Mouse (Mus musculus) pancreas, adult 10 weeks (tissue): ENCODE data around the gene Prr9. TPM values are rescaled to one million over a fixed set of nuclear protein-coding genes. Genes with fewer than 3 reads are reported as not detected.

ENCODE experiments used
- polyA plus RNA-seq: library from polyadenylated mRNA; stranded (reverse); fragments of 350-450 nt; fragmentation: Illumina TruSeq; extraction: RNeasy Lipid Tissue Mini Kit (QIAGEN cat#74804); gene quantifications from one replicate; pipeline ENCODE4 v1.2.3, GENCODE M21; 2015; ENCODE audit warnings: low read depth, low replicate concordance; ENCODE audit not compliant: insufficient read depth

Prr9 gene
- polyA plus RNA-seq, result not detected

GRCm38 (mm10) chr3:92123847-92124246 lies at the start of gene Prr9:
Gene Prr9 (minus strand): TSS chr3:92123947.

GRCm38 (mm10) chr3:92142644-92143043 lies 18.9 kb upstream of the Prr9 start, which contains the start of gene Lelp1:
Gene Lelp1 (minus strand): TSS chr3:92142744.

GRCm38 (mm10) chr3:92083042-92083441 lies 40.7 kb downstream of the Prr9 start, which contains the start of gene Lor:
Gene Lor (minus strand): TSS chr3:92083142.

Other genes starting within 250 kb of the Prr9 start
- not detected for gene Pglyrp3, start 109.4 kb downstream of the Prr9 start, polyA plus RNA-seq
- not detected for gene Lor, start 40.8 kb downstream of the Prr9 start, polyA plus RNA-seq
- gene Lelp1, start 18.8 kb upstream of the Prr9 start, polyA plus RNA-seq, result not detected
- gene Sprr2a1, start 91.9 kb upstream of the Prr9 start, polyA plus RNA-seq, result not detected
- not detected for gene Sprr2a2, start 92.0 kb upstream of the Prr9 start, polyA plus RNA-seq
- not detected for gene Sprr2a3, start 161.5 kb upstream of the Prr9 start, polyA plus RNA-seq
- not detected for gene Sprr2b, start 192.7 kb upstream of the Prr9 start, polyA plus RNA-seq
- gene Sprr2d, start 215.2 kb upstream of the Prr9 start, polyA plus RNA-seq, result not detected
- gene Sprr2e, start 228.2 kb upstream of the Prr9 start, polyA plus RNA-seq, result not detected
- not detected for gene Sprr2f, start 241.2 kb upstream of the Prr9 start, polyA plus RNA-seq